ENCODE assay signal across 25 mouse cellular contexts in genomic region chr6:84864625-84865024, GRCm38 (mm10).
"Had no signal": no experiment of that assay in that cellular context is flagged by ENCODE, and none has a peak within 500 bp of the region (broad histone marks: within the 10 kb centered on the region; RNA-seq: fewer than 3 reads in every experiment).

No protein-coding gene starts in this region.

- ATAC-seq: hindbrain, postnatal 0 days; intestine, embryonic 15.5 days; intestine, postnatal 0 days; liver, embryonic 12.5 days had no signal

- H3K4me1 ChIP-seq: intestine, embryonic 15.5 days; liver, embryonic 12.5 days had no signal

- H3K27ac ChIP-seq: heart, adult 2 months; heart, embryonic 13.5 days; heart, embryonic 15.5 days; hindbrain, embryonic 13.5 days; hindbrain, embryonic 15.5 days; hindbrain, postnatal 0 days; intestine, embryonic 15.5 days; limb, embryonic 12.5 days; liver, embryonic 12.5 days; liver, embryonic 14.5 days had no signal

- H3K4me2 ChIP-seq: heart, embryonic 11.5 days; heart, embryonic 13.5 days; heart, embryonic 15.5 days; hindbrain, embryonic 13.5 days; hindbrain, embryonic 15.5 days; intestine, embryonic 15.5 days; limb, embryonic 12.5 days; liver, embryonic 12.5 days had no signal

- H3K9ac ChIP-seq: heart, embryonic 13.5 days; heart, embryonic 15.5 days; hindbrain, embryonic 13.5 days; hindbrain, embryonic 15.5 days; intestine, embryonic 15.5 days; limb, embryonic 12.5 days; liver, embryonic 12.5 days; liver, embryonic 14.5 days had no signal

- DNase-seq: gastrocnemius, postnatal 14 days; gastrocnemius, postnatal 36 days; heart, adult 2 months; heart, postnatal 14 days; heart, postnatal 36 days; kidney, adult 18-20 months; kidney, adult 8-10 months; kidney, postnatal 10 days; kidney, postnatal 25 days; kidney, postnatal 4 days; layer of hippocampus, adult 9-11 months; layer of hippocampus, postnatal 36 days; liver had no signal

- H3K9me3 ChIP-seq: heart, embryonic 13.5 days; heart, embryonic 15.5 days; hindbrain, embryonic 13.5 days; hindbrain, embryonic 15.5 days; intestine, embryonic 15.5 days; limb, embryonic 10.5 days; limb, embryonic 12.5 days; liver, embryonic 12.5 days had no signal

- H3K27me3 ChIP-seq: heart, embryonic 13.5 days; heart, embryonic 15.5 days; hindbrain, embryonic 13.5 days; hindbrain, embryonic 15.5 days; intestine, embryonic 15.5 days; limb, embryonic 12.5 days; liver, embryonic 12.5 days had no signal

- H3K36me3 ChIP-seq: hindbrain, embryonic 13.5 days; hindbrain, embryonic 15.5 days; intestine, embryonic 15.5 days; limb, embryonic 10.5 days; liver, embryonic 12.5 days had no signal

- H3K4me3 ChIP-seq: heart, adult 2 months; heart, embryonic 13.5 days; heart, embryonic 15.5 days; hindbrain, embryonic 13.5 days; hindbrain, embryonic 15.5 days; intestine, embryonic 15.5 days; limb, embryonic 10.5 days; limb, embryonic 12.5 days; liver, embryonic 12.5 days had no signal
